Mouse (Mus musculus): Measurements from ENCODE around the gene Gna14.

DNA sequence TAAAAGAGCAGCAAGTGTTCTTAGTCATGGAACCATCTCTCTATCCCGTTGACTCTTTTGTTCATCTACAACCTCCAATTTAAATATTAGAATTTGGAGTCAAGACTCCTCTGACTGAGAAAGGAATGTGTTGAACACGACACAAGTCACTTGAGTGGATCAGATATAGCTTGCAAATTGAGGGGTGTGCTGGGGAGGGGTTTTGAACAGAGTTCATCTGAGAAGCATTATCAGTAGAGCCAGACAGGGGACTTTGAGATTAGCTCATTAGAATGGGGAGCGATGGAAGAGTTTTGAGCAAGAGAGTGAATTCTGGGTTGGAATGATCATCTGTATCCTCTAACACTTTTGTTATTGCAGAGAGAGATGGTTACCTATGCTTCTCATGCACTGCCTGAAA, 46.5 kb downstream of the Gna14 start:
- TF ChIP-seq CTCF (IDR thresholded peaks at IDR 0.05; ENCODE audit: control insufficient read depth, insufficient read depth, insufficient read length), result no peak
- no peak for TF ChIP-seq MYOG (IDR thresholded peaks at IDR 0.05; ENCODE audit: control insufficient read depth, extremely low read depth, insufficient read length)
- TF ChIP-seq MYOD1 (IDR thresholded peaks at IDR 0.05; ENCODE audit: control insufficient read depth, insufficient read length, low read depth), result no peak
- TF ChIP-seq MAX (IDR thresholded peaks at IDR 0.05), result no peak
- TF ChIP-seq CEBPB (IDR thresholded peaks at IDR 0.05; ENCODE audit: low read depth), result no peak

All from C2C12 (cell line).